Mouse (Mus musculus) limb, embryonic 12.5 days (tissue): ENCODE measurements around the gene Polr3gl. TPM values are rescaled to one million over a fixed set of nuclear protein-coding genes. Genes with fewer than 3 reads are reported as not detected.

Experiments
- ATAC-seq: fragments of 200-750 bp; cut with Nextera tagmentation; 2 replicates; pipeline ENCODE4 v1.8.0; 2017; ENCODE audit warnings: low read depth, moderate TSS enrichment; ENCODE audit not compliant: insufficient number of reproducible peaks, insufficient read depth, low FRiP score, low TSS enrichment
- H3K27ac ChIP-seq: fragments of 300-500 bp; sonication (generic); 2 replicates; pipeline ENCODE4 v1.5.1; 2016; ENCODE audit warnings: mild to moderate bottlenecking, moderate library complexity
- H3K27me3 ChIP-seq: fragments of 300-500 bp; sonication (generic); 2 replicates; pipeline ENCODE4 v1.6.1; 2016; ENCODE audit warnings: mild to moderate bottlenecking, moderate library complexity
- H3K36me3 ChIP-seq: fragments of 300-500 bp; sonication (generic); 2 replicates; pipeline ENCODE4 v1.6.1; 2016; ENCODE audit warnings: mild to moderate bottlenecking, moderate library complexity
- H3K4me1 ChIP-seq: fragments of 300-500 bp; sonication (generic); replicated peaks from 2 replicates; pipeline ENCODE4 v1.6.1; 2016
- H3K4me2 ChIP-seq: fragments of 300-500 bp; sonication (generic); 2 replicates; pipeline ENCODE4 v1.6.1; 2016; ENCODE audit warnings: mild to moderate bottlenecking, moderate library complexity
- H3K4me3 ChIP-seq: fragments of 300-500 bp; sonication (generic); replicated peaks from 2 replicates; pipeline ENCODE4 v1.5.1; 2016; ENCODE audit warnings: mild to moderate bottlenecking
- H3K9ac ChIP-seq: fragments of 300-500 bp; sonication (generic); replicated peaks from 2 replicates; pipeline ENCODE4 v1.6.1; 2016; ENCODE audit warnings: mild to moderate bottlenecking, moderate library complexity
- H3K9me3 ChIP-seq: fragments of 300-500 bp; sonication (generic); 2 replicates; pipeline ENCODE4 v1.6.1; 2016; ENCODE audit warnings: mild to moderate bottlenecking, moderate library complexity
- WGBS: fragments of 180-500 bp; shearing (Covaris S2); methylation state at CpG from one replicate; pipeline ENCODE4 v1.1.7; 2016; 5-methylcytosine and 5-hydroxymethylcytosine counted together
- polyA plus RNA-seq: library from polyadenylated mRNA; unstranded; fragments of >200 nt; fragmentation: Nextera tagmentation; extraction: Ambion mirVana; gene quantifications from 2 replicates; pipeline ENCODE4 v1.2.1, GENCODE M21; 2016

Polr3gl gene
- polyA plus RNA-seq, 1 experiment from 2014 or later: 48.5 TPM

GRCm38 (mm10) chr3:96554251-96554650 lies 39.7 kb downstream of the Polr3gl start:
- Histone ChIP-seq H3K9me3 (no peaks in the 10 kb centered on the region), H3K27me3 (no peaks in the 10 kb centered on the region), H3K4me2 (no peak overlapping the region), H3K9ac (no peak overlapping the region), H3K4me1 (peaks cover 38% of the 10 kb centered on the region), H3K4me3 (no peak overlapping the region), H3K36me3 (peaks cover under 1% of the 10 kb centered on the region), H3K27ac (no peak overlapping the region)
- ATAC-seq: no peak
- 80% methylated on average over 6 of the region's 6 CpGs for WGBS

DNA sequence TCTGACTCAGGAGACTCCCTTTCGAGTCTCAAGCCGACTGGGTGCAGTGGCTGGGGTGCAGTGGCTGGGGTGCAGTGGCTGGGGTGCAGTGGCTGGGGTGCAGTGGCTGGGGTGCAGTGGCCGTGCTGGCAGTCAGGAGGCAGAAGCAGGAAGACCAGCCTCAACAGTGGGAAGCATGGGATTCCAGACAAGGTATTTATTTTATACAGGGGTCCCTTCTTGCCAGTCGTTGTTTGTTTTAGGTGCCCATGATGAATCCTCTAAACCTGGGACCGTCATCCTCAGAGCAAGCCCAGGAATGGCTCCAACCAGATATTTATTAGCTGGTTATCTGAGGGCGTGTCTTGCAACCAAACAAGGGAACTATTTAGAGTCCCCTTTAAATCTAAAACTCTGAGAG lies 40.4 kb downstream of the Polr3gl start:
- 75% methylated on average over 6 of the region's 6 CpGs for WGBS
- Histone ChIP-seq H3K9me3 (no peaks in the 10 kb centered on the region), H3K4me1 (peaks cover 32% of the 10 kb centered on the region), H3K27ac (no peak overlapping the region), H3K27me3 (no peaks in the 10 kb centered on the region), H3K4me3 (no peak overlapping the region), H3K9ac (no peak overlapping the region), H3K4me2 (no peak overlapping the region), H3K36me3 (no peaks in the 10 kb centered on the region)
- ATAC-seq: no peak

GRCm38 (mm10) chr3:96551890-96552289 lies 42.1 kb downstream of the Polr3gl start:
- no peaks in the 10 kb centered on the region for H3K36me3 ChIP-seq
- no peak overlapping the region for H3K27ac ChIP-seq
- no peak overlapping the region for H3K4me3 ChIP-seq
- ATAC-seq: no peak
- 70% methylated on average over 7 of the region's 7 CpGs for WGBS
- no peaks in the 10 kb centered on the region for H3K27me3 ChIP-seq
- H3K9me3 ChIP-seq: no peaks in the 10 kb centered on the region
- no peak overlapping the region for H3K9ac ChIP-seq
- H3K4me2 ChIP-seq: no peak overlapping the region
- peaks cover 34% of the 10 kb centered on the region for H3K4me1 ChIP-seq

GRCm38 (mm10) chr3:96551203-96551602 lies 42.8 kb downstream of the Polr3gl start:
- WGBS: 22% methylated on average over 8 of the region's 8 CpGs
- no peak overlapping the region for H3K4me2 ChIP-seq
- H3K9me3 ChIP-seq: no peaks in the 10 kb centered on the region
- ATAC-seq: no peak
- H3K27ac ChIP-seq: peak overlapping the region; percentile 35; the same call in 1 of the 2 replicates
- no peaks in the 10 kb centered on the region for H3K27me3 ChIP-seq
- no peaks in the 10 kb centered on the region for H3K36me3 ChIP-seq
- no peak overlapping the region for H3K9ac ChIP-seq
- H3K4me3 ChIP-seq: no peak overlapping the region
- H3K4me1 ChIP-seq: peaks cover 28% of the 10 kb centered on the region

DNA sequence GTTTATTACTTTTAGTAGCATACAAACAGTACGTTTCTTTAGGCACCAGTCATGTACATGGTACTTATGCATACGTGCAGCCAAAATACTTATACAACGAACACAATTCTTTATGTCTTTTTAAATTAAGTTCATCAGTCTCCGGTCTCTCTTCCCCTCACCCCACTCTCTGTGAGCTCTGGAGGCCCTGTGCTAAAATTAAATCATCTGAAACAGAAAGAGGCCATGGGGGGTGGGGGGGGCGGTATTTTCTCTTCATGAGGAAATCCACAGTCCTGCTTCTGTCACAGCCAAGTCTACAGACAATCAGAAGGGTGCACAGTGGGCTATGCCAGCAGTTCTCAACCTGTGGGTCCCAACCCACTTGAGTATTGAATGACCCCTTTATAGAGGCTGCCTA lies 44.6 kb downstream of the Polr3gl start:
- Histone ChIP-seq H3K27ac (no peak overlapping the region), H3K9me3 (no peaks in the 10 kb centered on the region), H3K4me3 (no peak overlapping the region), H3K36me3 (no peaks in the 10 kb centered on the region), H3K4me2 (no peak overlapping the region), H3K9ac (no peak overlapping the region), H3K27me3 (no peaks in the 10 kb centered on the region), H3K4me1 (peaks cover 13% of the 10 kb centered on the region; the same call in 1 of the 2 replicates)
- WGBS: 86% methylated on average over 5 of the region's 5 CpGs
- ATAC-seq: no peak

DNA sequence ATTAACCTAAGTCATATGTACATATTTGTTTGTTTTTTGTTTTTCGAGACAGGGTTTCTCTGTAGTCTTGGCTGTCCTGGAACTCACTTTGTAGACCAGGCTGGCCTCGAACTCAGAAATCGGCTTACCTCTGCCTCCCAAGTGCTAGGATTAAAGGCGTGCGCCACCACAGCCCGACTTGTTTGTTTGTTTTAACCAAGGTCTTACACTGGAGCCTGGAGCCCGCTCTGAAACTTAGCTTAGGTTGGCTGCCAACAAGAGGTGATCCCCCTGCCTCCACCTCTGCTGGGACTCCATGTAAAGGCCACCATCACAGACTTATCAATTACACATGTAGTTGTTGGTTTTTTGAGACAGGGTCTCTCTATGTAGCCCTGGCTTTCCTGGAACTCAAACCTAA lies 45.2 kb downstream of the Polr3gl start:
- 79% methylated on average over 7 of the region's 7 CpGs for WGBS
- Histone ChIP-seq H3K9ac (no peak overlapping the region), H3K4me1 (peaks cover 13% of the 10 kb centered on the region; the same call in 1 of the 2 replicates), H3K36me3 (no peaks in the 10 kb centered on the region), H3K4me3 (no peak overlapping the region), H3K4me2 (no peak overlapping the region), H3K9me3 (no peaks in the 10 kb centered on the region), H3K27ac (no peak overlapping the region), H3K27me3 (no peaks in the 10 kb centered on the region)
- no peak for ATAC-seq

GRCm38 (mm10) chr3:96547389-96547960 lies 46.5 kb downstream of the Polr3gl start:
- H3K9ac ChIP-seq: no peak overlapping the region; the same call in 1 of the 2 replicates
- no peaks in the 10 kb centered on the region for H3K36me3 ChIP-seq
- ATAC-seq: no peak
- H3K4me1 ChIP-seq: peaks cover 13% of the 10 kb centered on the region; the same call in 1 of the 2 replicates
- H3K9me3 ChIP-seq: no peaks in the 10 kb centered on the region
- no peak overlapping the region for H3K4me3 ChIP-seq
- no peak overlapping the region for H3K27ac ChIP-seq
- 9% methylated on average over 14 of the region's 14 CpGs for WGBS
- no peaks in the 10 kb centered on the region for H3K27me3 ChIP-seq
- H3K4me2 ChIP-seq: peak overlapping the region; percentile 43

- no peak for ATAC-seq
Measured at GRCm38 (mm10) chr3:96546880-96547279, 47.1 kb downstream of the Polr3gl start.

GRCm38 (mm10) chr3:96545565-96545964 lies 48.4 kb downstream of the Polr3gl start:
- peaks cover 5% of the 10 kb centered on the region; the same call in 1 of the 2 replicates for H3K27me3 ChIP-seq
- no peaks in the 10 kb centered on the region for H3K9me3 ChIP-seq
- no peak for ATAC-seq
- H3K4me3 ChIP-seq: no peak overlapping the region
- H3K36me3 ChIP-seq: no peaks in the 10 kb centered on the region
- H3K9ac ChIP-seq: no peak overlapping the region
- no peak overlapping the region for H3K4me2 ChIP-seq
- WGBS: 34% methylated on average over 1 of the region's 1 CpGs
- H3K4me1 ChIP-seq: peaks cover 6% of the 10 kb centered on the region; the same call in 1 of the 2 replicates
- H3K27ac ChIP-seq: no peak overlapping the region

More at GRCm38 (mm10) chr3:96546880-96547279, 47.1 kb downstream of the Polr3gl start:
- Histone ChIP-seq H3K4me2 (peak overlapping the region; percentile 43; the same call in 1 of the 2 replicates), H3K4me3 (no peak overlapping the region), H3K27me3 (peaks cover 5% of the 10 kb centered on the region; the same call in 1 of the 2 replicates), H3K9ac (no peak overlapping the region), H3K27ac (no peak overlapping the region), H3K4me1 (peaks cover 12% of the 10 kb centered on the region; the same call in 1 of the 2 replicates), H3K9me3 (no peaks in the 10 kb centered on the region), H3K36me3 (no peaks in the 10 kb centered on the region)
- 51% methylated on average over 4 of the region's 4 CpGs for WGBS

- Histone ChIP-seq H3K4me1 (peaks cover 11% of the 10 kb centered on the region), H3K9me3 (no peaks in the 10 kb centered on the region), H3K27me3 (peaks cover 5% of the 10 kb centered on the region; the same call in 1 of the 2 replicates), H3K4me3 (no peak overlapping the region), H3K4me2 (no peak overlapping the region), H3K36me3 (no peaks in the 10 kb centered on the region), H3K9ac (no peak overlapping the region), H3K27ac (no peak overlapping the region)
- WGBS: 82% methylated on average over 11 of the region's 11 CpGs
- ATAC-seq: no peak
Measured at GRCm38 (mm10) chr3:96543345-96543744, 50.6 kb downstream of the Polr3gl start.

DNA sequence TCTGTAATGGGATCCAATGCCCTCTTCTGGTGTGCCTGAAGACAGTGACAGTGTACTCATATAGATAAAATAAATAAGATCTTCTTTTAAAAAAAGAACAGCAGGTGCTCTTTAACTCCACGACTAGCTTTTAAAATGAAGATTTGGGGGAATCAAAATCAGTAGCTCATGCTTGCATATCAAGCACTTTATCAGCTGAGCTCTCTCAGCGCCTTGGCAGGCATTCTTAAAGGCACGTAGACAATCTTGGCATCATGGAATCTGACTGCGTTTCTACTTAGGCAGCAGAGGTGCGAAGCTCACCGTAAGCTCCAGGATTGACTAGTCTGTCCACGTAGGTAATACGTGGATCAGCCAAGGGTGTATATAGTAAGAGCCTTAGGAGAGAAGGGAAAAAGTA lies 51.4 kb downstream of the Polr3gl start:
- 77% methylated on average over 8 of the region's 8 CpGs for WGBS
- Histone ChIP-seq H3K9me3 (no peaks in the 10 kb centered on the region), H3K36me3 (no peaks in the 10 kb centered on the region), H3K4me3 (no peak overlapping the region), H3K4me2 (no peak overlapping the region), H3K4me1 (peaks cover 8% of the 10 kb centered on the region), H3K27ac (no peak overlapping the region), H3K27me3 (peaks cover 5% of the 10 kb centered on the region; the same call in 1 of the 2 replicates), H3K9ac (no peak overlapping the region)
- ATAC-seq: no peak
